Mouse (Mus musculus) CH12.LX (cell line): Measurements from ENCODE around the gene Dapk3. TPM values are rescaled to one million over a fixed set of nuclear protein-coding genes. Genes with fewer than 3 reads are reported as not detected.
A peak's percentile ranks its signal among the peaks of the same experiment; 100 is the strongest.

Source experiments
- DNase-seq: peaks from one replicate; pipeline ENCODE4 v3.0.0-alpha.2; 2013; ENCODE audit errors: extremely low read depth
- H3K27ac ChIP-seq: 2 replicates; pipeline ENCODE4 v1.5.1; 2012; ENCODE audit warnings: low read depth, mild to moderate bottlenecking, control low read depth, moderate library complexity; ENCODE audit not compliant: insufficient read depth
- H3K27me3 ChIP-seq: replicated peaks from 2 replicates; pipeline ENCODE3; 2012; ENCODE audit warnings: inconsistent platforms
- H3K36me3 ChIP-seq, 2 experiments: replicated peaks in 1 of 2; 2 replicates each; pipeline versions ENCODE3 to v1.6.1; 2012; ENCODE audit warnings: inconsistent platforms in 1 of 2, low read length in 1 of 2, mild to moderate bottlenecking in 1 of 2, mixed read lengths in 1 of 2, moderate library complexity in 1 of 2; ENCODE audit not compliant: control insufficient read depth in 1 of 2, insufficient read depth in 1 of 2
- H3K4me1 ChIP-seq, 2 experiments: 2 replicates each; pipeline ENCODE4 v1.6.1; 2012; ENCODE audit warnings: inconsistent platforms in 1 of 2, moderate library complexity in 1 of 2; ENCODE audit not compliant: insufficient read depth in 2 of 2, control insufficient read depth in 1 of 2
- H3K4me2 ChIP-seq: 2 replicates; pipeline ENCODE4 v1.6.1; 2012; ENCODE audit warnings: low read depth, mild to moderate bottlenecking, control low read depth; ENCODE audit not compliant: poor library complexity, insufficient read depth, severe bottlenecking
- H3K4me3 ChIP-seq, 3 experiments: fragments of 150-350 bp in 1 of 3; sonication (generic) in 1 of 3; replicated peaks in 1 of 3; 2 replicates each; pipeline versions ENCODE3 to v1.5.1; 2011 to 2012; ENCODE audit warnings: low read depth in 2 of 3, low read length in 2 of 3, mild to moderate bottlenecking in 2 of 3, moderate library complexity in 2 of 3, control low read depth in 1 of 3, improper control_type of control experiment in 1 of 3, inconsistent platforms in 1 of 3, mixed read lengths in 1 of 3; ENCODE audit not compliant: poor library complexity in 1 of 3
- H3K79me2 ChIP-seq: replicated peaks from 2 replicates; pipeline ENCODE4 v1.6.1; 2012; ENCODE audit warnings: mild to moderate bottlenecking, moderate library complexity; ENCODE audit not compliant: control insufficient read depth, poor library complexity, insufficient read depth, severe bottlenecking; ENCODE audit errors: extremely low read depth
- H3K9ac ChIP-seq: 2 replicates; pipeline ENCODE4 v1.6.1; 2012; ENCODE audit warnings: low read depth, mild to moderate bottlenecking, control low read depth, moderate library complexity; ENCODE audit not compliant: insufficient read depth
- H3K9me3 ChIP-seq: replicated peaks from 2 replicates; pipeline ENCODE3; 2012; ENCODE audit warnings: low read length, inconsistent platforms, mixed read lengths
- CHD1 ChIP-seq: IDR thresholded peaks from 2 replicates; pipeline ENCODE4 v1.6.1; 2012; ENCODE audit warnings: low read depth, low read length, improper control_type of control experiment, inconsistent platforms
- CHD2 ChIP-seq: IDR thresholded peaks from 2 replicates; pipeline ENCODE4 v1.6.1; 2011; ENCODE audit warnings: low read length, improper control_type of control experiment
- E2F4 ChIP-seq: IDR thresholded peaks from 2 replicates; pipeline ENCODE4 v1.6.1; 2011; ENCODE audit warnings: low read depth, low read length, improper control_type of control experiment; ENCODE audit not compliant: insufficient replicate concordance
- ETS1 ChIP-seq: conservative IDR thresholded peaks from 2 replicates; pipeline ENCODE4 v1.6.1; 2012; ENCODE audit warnings: low read depth, mild to moderate bottlenecking, inconsistent platforms, low read length, improper control_type of control experiment, moderate library complexity
- GABPA ChIP-seq: IDR thresholded peaks from 2 replicates; pipeline ENCODE4 v1.6.1; 2012; ENCODE audit warnings: low read depth, low read length, improper control_type of control experiment, inconsistent platforms; ENCODE audit not compliant: insufficient replicate concordance
- KAT2A ChIP-seq: IDR thresholded peaks from 2 replicates; pipeline ENCODE4 v1.6.1; 2012; ENCODE audit warnings: low read length, improper control_type of control experiment, inconsistent platforms; ENCODE audit not compliant: insufficient replicate concordance
- MAX ChIP-seq: IDR thresholded peaks from 2 replicates; pipeline ENCODE4 v1.6.1; 2011; ENCODE audit warnings: low read length, improper control_type of control experiment
- MAZ ChIP-seq: IDR thresholded peaks from 2 replicates; pipeline ENCODE4 v1.6.1; 2012; ENCODE audit warnings: low read depth, mild to moderate bottlenecking, inconsistent platforms, low read length, improper control_type of control experiment, moderate library complexity
- MXI1 ChIP-seq: IDR thresholded peaks from 2 replicates; pipeline ENCODE4 v1.6.1; 2011; ENCODE audit warnings: mild to moderate bottlenecking, low read depth, low read length, improper control_type of control experiment
- MYC ChIP-seq: IDR thresholded peaks from 2 replicates; pipeline ENCODE4 v1.6.1; 2011; ENCODE audit warnings: low read depth, mild to moderate bottlenecking, improper control_type of control experiment, low read length
- NELFE ChIP-seq: IDR thresholded peaks from 2 replicates; pipeline ENCODE4 v1.6.1; 2011; ENCODE audit warnings: low read depth, low read length, improper control_type of control experiment
- NRF1 ChIP-seq: IDR thresholded peaks from 2 replicates; pipeline ENCODE4 v1.6.1; 2014; ENCODE audit warnings: low read depth, mild to moderate bottlenecking, inconsistent platforms, low read length, improper control_type of control experiment, moderate library complexity
- POLR2A ChIP-seq: IDR thresholded peaks from 2 replicates; pipeline ENCODE4 v1.6.1; 2011; ENCODE audit warnings: low read depth, mild to moderate bottlenecking, improper control_type of control experiment, low read length
- RAD21 ChIP-seq: IDR thresholded peaks from 2 replicates; pipeline ENCODE4 v1.6.1; 2011; ENCODE audit warnings: low read depth, mild to moderate bottlenecking, low read length, improper control_type of control experiment, moderate library complexity
- RCOR1 ChIP-seq: conservative IDR thresholded peaks from 2 replicates; pipeline ENCODE4 v1.6.1; 2012; ENCODE audit warnings: low read depth, mild to moderate bottlenecking, inconsistent platforms, low read length, improper control_type of control experiment
- SIN3A ChIP-seq: IDR thresholded peaks from 2 replicates; pipeline ENCODE4 v1.6.1; 2012; ENCODE audit warnings: low read length, improper control_type of control experiment, inconsistent platforms
- UBTF ChIP-seq: IDR thresholded peaks from 2 replicates; pipeline ENCODE4 v1.6.1; 2012; ENCODE audit warnings: low read depth, mild to moderate bottlenecking, inconsistent platforms, low read length, improper control_type of control experiment, moderate library complexity
- USF2 ChIP-seq: conservative IDR thresholded peaks from 2 replicates; pipeline ENCODE4 v1.6.1; 2011; ENCODE audit warnings: low read depth, low read length, improper control_type of control experiment
- ZC3H11A ChIP-seq: IDR thresholded peaks from 2 replicates; pipeline ENCODE4 v1.6.1; 2012; ENCODE audit warnings: low read depth, mild to moderate bottlenecking, inconsistent platforms, low read length, improper control_type of control experiment
- ZKSCAN1 ChIP-seq: IDR thresholded peaks from 2 replicates; pipeline ENCODE4 v1.6.1; 2012; ENCODE audit warnings: low read depth, inconsistent platforms, low read length, improper control_type of control experiment, borderline replicate concordance
- ZMIZ1 ChIP-seq: IDR thresholded peaks from 2 replicates; pipeline ENCODE4 v1.6.1; 2012; ENCODE audit warnings: low read depth, mild to moderate bottlenecking, inconsistent platforms, low read length, improper control_type of control experiment
- dilution Hi-C: fragments of 300-500 bp; cut with MboI; formaldehyde crosslinking; loops from 2 replicates; pipeline ENCODE4 v1.14.3; 2020; ENCODE audit warnings: low sequenced_read_pairs; ENCODE audit not compliant: extremely low pct_unique_long_range_greater_than_20kb, extremely low pct_ligation_motif_present
- in situ Hi-C: fragments of 300-500 bp; cut with MboI; formaldehyde crosslinking; loops from 3 replicates; pipeline ENCODE4 v1.14.3; 2019; ENCODE audit warnings: low sequenced_read_pairs, low pct_ligation_motif_present, low pct_unique_long_range_greater_than_20kb, mixed read lengths
- polyA plus RNA-seq: library from polyadenylated mRNA; unstranded; fragments of >175 nt; gene quantifications from 2 replicates; pipeline ENCODE4 v1.2.1, GENCODE M21; 2012; ENCODE audit warnings: low read depth; ENCODE audit not compliant: insufficient read length
- total RNA-seq, 2 experiments: library from RNA; depleted of rRNA; stranded (reverse); fragments of 300-350 nt in 1 of 2; fragments of >200 nt in 1 of 2; gene quantifications; 2 replicates each; pipeline ENCODE4 v1.2.3; 2012 to 2014

Dapk3 gene
- total and polyA plus RNA-seq, 3 experiments = 25.4 to 46.2 (median 44.5) TPM

DNA sequence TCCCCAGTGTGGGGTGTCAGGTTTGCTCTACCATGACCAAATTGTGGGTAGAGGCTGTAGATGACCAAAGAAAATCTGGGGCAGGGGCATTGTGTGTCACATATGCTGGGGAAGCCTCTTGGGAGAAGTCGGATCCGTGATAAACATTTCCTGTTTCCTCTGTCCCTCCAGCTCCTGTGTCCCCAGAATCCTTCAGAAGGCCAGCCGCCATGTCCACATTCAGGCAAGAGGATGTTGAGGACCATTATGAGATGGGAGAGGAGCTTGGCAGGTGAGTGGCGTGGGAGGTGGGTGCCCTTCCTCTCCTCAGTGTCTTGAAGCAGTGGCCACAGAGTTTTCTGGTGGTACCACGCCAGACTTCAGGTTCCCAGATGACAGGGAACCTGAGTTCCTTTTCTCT is 1.0 kb downstream of the Dapk3 start, which contains the start of gene 4930442H23Rik:
TSS of gene 4930442H23Rik (minus strand) at position 45 of the 400 bp plus-strand sequence.
- Histone ChIP-seq H3K9me3 (no peaks in the 10 kb centered on the region), H3K4me3 (peak within 1 kb of the TSS; percentile 60 to 77 (median 66)), H3K4me2 (peak within 1 kb of the TSS; percentile 24), H3K9ac (peak within 1 kb of the TSS; percentile 64), H3K36me3 (peaks cover 59 to 78% of the 10 kb centered on the region in 2 experiments), H3K4me1 (peaks cover 16 to 39% of the 10 kb centered on the region in 2 experiments), H3K79me2 (peaks cover 19% of the 10 kb centered on the region), H3K27me3 (no peaks in the 10 kb centered on the region), H3K27ac (peak within 1 kb of the TSS; percentile 85)
- in situ Hi-C loops (no loop called here), dilution Hi-C loops (no loop called here)
- no peak for DNase-seq
- TF ChIP-seq MAZ = no peak
- no peak for TF ChIP-seq USF2
- TF ChIP-seq ZMIZ1 = no peak
- TF ChIP-seq SIN3A = no peak
- TF ChIP-seq GABPA = no peak
- TF ChIP-seq MYC = no peak
- TF ChIP-seq CHD1 = no peak
- no peak for TF ChIP-seq ZC3H11A
- no peak for TF ChIP-seq ETS1

DNA sequence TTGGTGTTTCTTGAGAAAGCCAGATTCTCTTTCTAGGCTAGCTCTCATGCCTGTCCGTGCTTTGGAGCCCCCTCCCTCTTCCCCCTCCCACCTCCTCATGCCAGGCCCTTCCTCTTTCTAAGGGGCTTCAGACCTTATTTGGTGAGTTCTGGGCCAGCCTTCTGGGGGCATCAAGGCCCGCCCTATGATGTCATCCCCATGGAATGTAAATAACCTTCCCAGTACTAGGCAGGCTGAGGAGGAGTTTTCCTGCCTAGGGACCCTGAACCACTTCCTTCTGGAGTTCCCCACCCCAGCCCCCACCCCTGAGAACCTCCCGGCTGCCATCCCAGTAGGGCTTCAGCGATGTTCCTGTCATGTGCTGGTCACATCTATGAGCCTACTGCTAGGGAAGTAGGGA is 2.0 kb downstream of the Dapk3 start:
- Histone ChIP-seq H3K27ac (no peak overlapping the region), H3K4me1 (peaks cover 9 to 30% of the 10 kb centered on the region in 2 experiments), H3K79me2 (peaks cover 9% of the 10 kb centered on the region), H3K9me3 (no peaks in the 10 kb centered on the region), H3K4me2 (no peak overlapping the region), H3K9ac (no peak overlapping the region), H3K4me3 (no peak overlapping the region), H3K27me3 (no peaks in the 10 kb centered on the region), H3K36me3 (peaks cover 52 to 75% of the 10 kb centered on the region in 2 experiments)
- TF ChIP-seq CHD1 (no peak), MAZ (no peak), MYC (no peak), MXI1 (no peak), USF2 (no peak), ZC3H11A (no peak), CHD2 (no peak), E2F4 (no peak), NELFE (no peak)
- dilution Hi-C loops = no loop called here
- no peak for DNase-seq
- in situ Hi-C loops = no loop called here

DNA sequence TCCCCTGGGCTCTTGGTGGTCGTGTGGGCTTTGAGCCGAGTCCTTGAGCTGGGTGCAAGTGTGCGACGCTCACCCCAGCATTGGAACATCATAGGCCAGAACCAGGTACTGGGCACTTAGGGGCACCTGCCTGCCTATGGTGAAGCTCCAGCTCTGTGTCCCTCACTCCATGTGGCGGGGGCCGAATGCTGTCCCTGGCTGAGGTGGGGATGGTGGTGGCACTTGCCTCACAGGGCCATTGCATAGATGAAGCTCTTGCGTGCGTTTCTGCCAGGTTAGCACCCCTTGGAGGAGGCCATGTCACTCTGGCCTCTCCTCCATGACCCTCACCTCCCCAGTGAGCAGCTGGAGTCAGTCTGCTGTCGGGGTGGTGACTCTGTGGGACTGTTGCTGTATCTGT is 4.4 kb downstream of the Dapk3 start:
- in situ Hi-C loops = no loop called here
- no peak for DNase-seq
- no peak overlapping the region for H3K4me3 ChIP-seq
- dilution Hi-C loops = no loop called here
- H3K4me1 ChIP-seq = peaks cover 10 to 29% of the 10 kb centered on the region in 2 experiments
- H3K9me3 ChIP-seq = no peaks in the 10 kb centered on the region
- TF ChIP-seq RAD21 = no peak
- TF ChIP-seq UBTF = no peak
- no peak for TF ChIP-seq MXI1
- no peak for TF ChIP-seq ZKSCAN1
- no peak for TF ChIP-seq SIN3A
- TF ChIP-seq MAZ = no peak
- no peak for TF ChIP-seq USF2
- TF ChIP-seq POLR2A = no peak
- TF ChIP-seq MAX = no peak
- TF ChIP-seq RCOR1 = no peak
- no peak for TF ChIP-seq MYC
- no peak for TF ChIP-seq NRF1
- TF ChIP-seq ETS1 = no peak
- no peak for TF ChIP-seq KAT2A
- H3K36me3 ChIP-seq = peaks cover 41 to 73% of the 10 kb centered on the region in 2 experiments
- H3K9ac ChIP-seq = no peak overlapping the region
- 0 out of 2 replicates have a peak, but pooled peaks cover 3% of the 10 kb centered on the region for H3K79me2 ChIP-seq
- no peaks in the 10 kb centered on the region for H3K27me3 ChIP-seq
- no peak overlapping the region for H3K27ac ChIP-seq
- no peak overlapping the region for H3K4me2 ChIP-seq
